Mouse (Mus musculus) frontal cortex, postnatal 25 days (tissue): ENCODE measurements at regions not wholly inside any gene's neighbourhood (a gene's known extent, or its start where the extent isn't known, plus 50 kb on each side); places are given as distances from the start of the nearest gene placed in this dataset.

Experiments
- DNase-seq, 2 experiments: peaks; one replicate each; pipeline ENCODE4 v3.0.0; 2022; ENCODE audit warnings: low spot score in 2 of 2

GRCm38 (mm10) chr6:31107916-31108685, 149.2 kb upstream of the Klf14 start:
- no peak for DNase-seq

GRCm38 (mm10) chr6:31109604-31110003, 150.7 kb upstream of the Klf14 start:
- DNase-seq, result no peak

GRCm38 (mm10) chr6:31112293-31113077, 153.6 kb upstream of the Klf14 start:
- DNase-seq, result no peak

GRCm38 (mm10) chr6:31113558-31114326, 154.9 kb upstream of the Klf14 start:
- no peak for DNase-seq

- DNase-seq, result no peak
These were observed 155.8 kb upstream of the Klf14 start for GRCm38 (mm10) chr6:31114336-31115335.

- no peak for DNase-seq
These were observed 156.7 kb upstream of the Klf14 start for GRCm38 (mm10) chr6:31115566-31115965.

- DNase-seq, result no peak
These were observed 157.5 kb upstream of the Klf14 start for GRCm38 (mm10) chr6:31116365-31116764.

GRCm38 (mm10) chr6:31117666-31118065, 158.8 kb upstream of the Klf14 start:
- no peak for DNase-seq

- no peak for DNase-seq
These were observed 162.1 kb upstream of the Klf14 start for GRCm38 (mm10) chr6:31121008-31121407.

GRCm38 (mm10) chr6:31122895-31123294, 164.0 kb upstream of the Klf14 start:
- DNase-seq, result no peak

GRCm38 (mm10) chr6:31123342-31123990, 164.6 kb upstream of the Klf14 start:
- no peak for DNase-seq

GRCm38 (mm10) chr6:31124076-31124475, 165.2 kb upstream of the Klf14 start:
- DNase-seq, result no peak

- no peak for DNase-seq
These were observed 166.0 kb upstream of the Klf14 start for GRCm38 (mm10) chr6:31124872-31125271.

GRCm38 (mm10) chr6:31125328-31126118, 166.6 kb upstream of the Klf14 start:
- DNase-seq, result no peak

- no peak for DNase-seq
These were observed 167.4 kb upstream of the Klf14 start for GRCm38 (mm10) chr6:31126131-31126871.

- DNase-seq, result no peak
These were observed 170.3 kb upstream of the Klf14 start for GRCm38 (mm10) chr6:31129170-31129569.

GRCm38 (mm10) chr6:31129987-31130386, 171.1 kb upstream of the Klf14 start:
- no peak for DNase-seq

GRCm38 (mm10) chr6:31130522-31130921, 171.6 kb upstream of the Klf14 start:
- DNase-seq, result no peak

- DNase-seq, result no peak
These were observed 172.8 kb upstream of the Klf14 start for GRCm38 (mm10) chr6:31131716-31132115.
